Comparison of ENCODE assay signal across 7 mouse cellular contexts in the genomic region with DNA sequence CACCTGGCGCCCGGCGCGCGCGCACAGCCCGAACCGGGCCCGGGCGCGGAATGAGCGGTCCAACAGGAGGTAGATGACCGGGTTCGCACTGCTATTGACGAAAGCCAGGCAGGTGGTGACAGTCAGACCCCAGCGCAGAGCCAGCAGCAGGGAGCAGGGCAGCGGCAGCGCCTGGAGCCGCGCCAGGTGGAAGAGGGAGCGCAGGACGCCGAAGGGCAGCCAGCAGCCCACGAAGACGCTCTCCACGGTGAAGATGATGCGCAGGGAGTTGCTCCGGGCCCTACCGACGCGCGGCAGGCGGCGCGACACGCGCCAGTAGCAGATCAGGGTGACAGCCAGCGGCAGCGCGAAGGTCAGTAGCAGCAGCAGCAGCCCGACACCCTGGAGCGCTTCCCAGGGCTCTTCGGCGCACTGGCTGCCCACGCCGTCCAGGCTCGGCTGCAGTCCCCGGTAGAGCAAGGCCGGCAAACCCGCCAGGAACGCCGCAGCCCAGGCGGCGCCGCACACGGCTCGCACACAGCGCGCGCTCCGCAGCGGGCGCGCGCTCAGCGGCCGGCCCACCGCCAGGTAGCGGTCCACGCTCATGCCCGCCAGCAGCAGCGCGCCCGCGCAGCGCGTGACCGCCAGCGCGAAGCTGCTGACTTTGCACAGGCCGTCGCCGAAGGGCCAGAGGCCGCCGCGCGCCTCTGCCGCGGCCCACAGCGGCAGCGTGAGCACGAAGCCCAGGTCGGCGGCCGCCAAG. TPM values are rescaled to one million over a fixed set of nuclear protein-coding genes. Genes with fewer than 3 reads are reported as not detected.
DNase-seq lines count a peak whose midpoint lies in the region; ATAC-seq lines count a peak whose summit lies in the region.

No protein-coding gene starts in this region.

- peak overlapping the region; percentile 62 for H3K4me3 ChIP-seq in intestine, embryonic 16.5 days (ENCODE audit: low read length)
- peak overlapping the region; percentile 51 for H3K4me3 ChIP-seq in midbrain, embryonic 14.5 days (replicated peaks; ENCODE audit: low read depth, low read length)
- peak overlapping the region; percentile 55 for H3K4me3 ChIP-seq in stomach, embryonic 15.5 days (replicated peaks)

- H3K36me3 ChIP-seq in intestine, embryonic 16.5 days (ENCODE audit: control insufficient read depth, insufficient read depth, low read length), result no peaks in the 10 kb centered on the region
- no peaks in the 10 kb centered on the region for H3K36me3 ChIP-seq in midbrain, embryonic 14.5 days (ENCODE audit: control insufficient read depth, insufficient read depth, low read length)
- H3K36me3 ChIP-seq in stomach, embryonic 15.5 days, result no peaks in the 10 kb centered on the region

- H3K27me3 ChIP-seq in intestine, embryonic 16.5 days (replicated peaks; ENCODE audit: control insufficient read depth, insufficient read depth, low read length), result peaks cover 42% of the 10 kb centered on the region
- peaks cover 62% of the 10 kb centered on the region for H3K27me3 ChIP-seq in midbrain, embryonic 14.5 days (ENCODE audit: control insufficient read depth, insufficient read depth, low read length)
- peaks cover 44% of the 10 kb centered on the region for H3K27me3 ChIP-seq in stomach, embryonic 15.5 days (replicated peaks)

- H3K27ac ChIP-seq in intestine, embryonic 16.5 days (ENCODE audit: low read length), result no peak overlapping the region
- peak overlapping the region; percentile 49 for H3K27ac ChIP-seq in midbrain, embryonic 14.5 days (replicated peaks; ENCODE audit: low read depth, low read length)
- no peak overlapping the region for H3K27ac ChIP-seq in stomach, embryonic 15.5 days

- peak overlapping the region; percentile 97 for H3K4me2 ChIP-seq in intestine, embryonic 16.5 days (ENCODE audit: low read depth, low read length)
- H3K4me2 ChIP-seq in midbrain, embryonic 14.5 days (ENCODE audit: low read length), result peak overlapping the region; percentile 86
- H3K4me2 ChIP-seq in stomach, embryonic 15.5 days, result peak overlapping the region; percentile 99

- under 1% methylated on average over 94 of the region's 95 CpGs for WGBS in intestine, embryonic 16.5 days
- WGBS in midbrain, embryonic 14.5 days, result 1% methylated on average over 95 of the region's 95 CpGs
- WGBS in stomach, embryonic 15.5 days, result under 1% methylated on average over 95 of the region's 95 CpGs

- peak; percentile 81 for ATAC-seq in intestine, embryonic 16.5 days
- peak; percentile 82 for ATAC-seq in midbrain, embryonic 14.5 days (ENCODE audit: low FRiP score, low TSS enrichment)
- peak; percentile 52 for ATAC-seq in stomach, embryonic 15.5 days (ENCODE audit: insufficient read depth, low FRiP score, low read depth)

- H3K9me3 ChIP-seq in intestine, embryonic 16.5 days (ENCODE audit: control insufficient read depth, low read length), result no peaks in the 10 kb centered on the region
- H3K9me3 ChIP-seq in midbrain, embryonic 14.5 days (ENCODE audit: control insufficient read depth, low read length), result no peaks in the 10 kb centered on the region
- H3K9me3 ChIP-seq in stomach, embryonic 15.5 days, result no peaks in the 10 kb centered on the region

- H3K9ac ChIP-seq in intestine, embryonic 16.5 days (ENCODE audit: low read depth, low read length), result peak overlapping the region; percentile 65
- peak overlapping the region; percentile 66 for H3K9ac ChIP-seq in midbrain, embryonic 14.5 days (replicated peaks; ENCODE audit: low read length)
- peak overlapping the region; percentile 2 for H3K9ac ChIP-seq in stomach, embryonic 15.5 days

- peak; percentile 66 to 69 for DNase-seq in adrenal gland, postnatal 36 days
- DNase-seq in embryo, embryonic 11.5 days (ENCODE audit: low read depth, low spot score), result peak; percentile 38
- DNase-seq in gastrocnemius, postnatal 4 days (ENCODE audit: low spot score in 2 of 2), result peak; percentile 26 to 57
- DNase-seq in left cerebral cortex, postnatal 4 days, result peak; percentile 70
- peak; percentile 90 for DNase-seq in midbrain, embryonic 14.5 days

- H3K4me1 ChIP-seq in intestine, embryonic 16.5 days (ENCODE audit: control insufficient read depth, insufficient read depth, low read length), result peaks cover 11% of the 10 kb centered on the region
- peaks cover 7% of the 10 kb centered on the region for H3K4me1 ChIP-seq in midbrain, embryonic 14.5 days (ENCODE audit: control insufficient read depth, insufficient read depth, low read length)
- H3K4me1 ChIP-seq in stomach, embryonic 15.5 days, result peaks cover 14% of the 10 kb centered on the region

- intact Hi-C loops in left cerebral cortex, postnatal 4 days (cut with DNase I), result loop anchor here (10.0 kb wide), 1 partner anchor 85 kb away; no protein-coding TSS in a partner anchor

RNA-seq across cellular contexts. Expression of gene Gpr25, which starts 0.6 kb away (rescaled TPM):
- not detected for total RNA-seq in adrenal gland, postnatal 36 days (2021)
- total RNA-seq in gastrocnemius, postnatal 4 days (2021), result not detected
- polyA plus RNA-seq in intestine, embryonic 16.5 days (2015; fragmentation: Nextera tagmentation; extraction: Ambion mirVana), result not detected in 2 replicates
- 10 to 100 TPM; 10.2 to 11.5 TPM for total RNA-seq in left cerebral cortex, postnatal 4 days (2021)
- polyA plus RNA-seq in midbrain, embryonic 14.5 days (2014; fragmentation: Nextera tagmentation; extraction: Ambion mirVana), result 1.4 TPM in 1 of 2 replicates, not detected in the other
- polyA plus RNA-seq in stomach, embryonic 15.5 days (2015; fragmentation: Nextera tagmentation; extraction: Ambion mirVana), result not detected in 2 replicates

RNA-seq across cellular contexts. Expression of gene Inava, which starts 26.0 kb away (rescaled TPM):
- total RNA-seq in adrenal gland, postnatal 36 days (2021), result not detected
- total RNA-seq in gastrocnemius, postnatal 4 days (2021), result under 1 TPM; 0.22 to 0.29 TPM
- polyA plus RNA-seq in intestine, embryonic 16.5 days (2015; fragmentation: Nextera tagmentation; extraction: Ambion mirVana), result 32.6 and 33.4 TPM in 2 replicates
- 1 to 10 TPM; 4.8 to 5.9 TPM for total RNA-seq in left cerebral cortex, postnatal 4 days (2021)
- 1.6 and 2.6 TPM in 2 replicates for polyA plus RNA-seq in midbrain, embryonic 14.5 days (2014; fragmentation: Nextera tagmentation; extraction: Ambion mirVana)
- polyA plus RNA-seq in stomach, embryonic 15.5 days (2015; fragmentation: Nextera tagmentation; extraction: Ambion mirVana), result 30.8 and 33.1 TPM in 2 replicates

RNA-seq across cellular contexts. Expression of gene Mroh3, which starts 47.4 kb away (rescaled TPM):
- not detected for total RNA-seq in adrenal gland, postnatal 36 days (2021)
- total RNA-seq in gastrocnemius, postnatal 4 days (2021), result not detected
- 0.28 and 0.56 TPM in 2 replicates for polyA plus RNA-seq in intestine, embryonic 16.5 days (2015; fragmentation: Nextera tagmentation; extraction: Ambion mirVana)
- 1 to 10 TPM; 1.0 to 1.2 TPM for total RNA-seq in left cerebral cortex, postnatal 4 days (2021)
- 0.34 and 0.59 TPM in 2 replicates for polyA plus RNA-seq in midbrain, embryonic 14.5 days (2014; fragmentation: Nextera tagmentation; extraction: Ambion mirVana)
- polyA plus RNA-seq in stomach, embryonic 15.5 days (2015; fragmentation: Nextera tagmentation; extraction: Ambion mirVana), result 0.66 and 0.73 TPM in 2 replicates

Comparison
In these comparisons a context has a peak if more than half of its experiments do, and no peak if none do; other contexts are left out.
1. DNase-seq: peak in every context shown above with its lines; median percentile 90 in midbrain, embryonic 14.5 days; 70 in left cerebral cortex, postnatal 4 days; 68 in adrenal gland, postnatal 36 days; 42 in gastrocnemius, postnatal 4 days; 38 in embryo, embryonic 11.5 days.
2. H3K9ac ChIP-seq: peak in every context shown above with its lines; median percentile 66 in midbrain, embryonic 14.5 days; 65 in intestine, embryonic 16.5 days; 2 in stomach, embryonic 15.5 days.
3. RNA of gene Gpr25, which starts 0.6 kb away (total RNA-seq): 10.2 to 11.5 TPM in left cerebral cortex, postnatal 4 days; not detected in adrenal gland, postnatal 36 days and not detected in gastrocnemius, postnatal 4 days; every median in the first group is over 10 times any median in the second.
4. RNA of gene Inava, which starts 26.0 kb away (total RNA-seq): 4.8 to 5.9 TPM in left cerebral cortex, postnatal 4 days; 0.22 to 0.29 TPM in gastrocnemius, postnatal 4 days and not detected in adrenal gland, postnatal 36 days; every median in the first group is over 4 times any median in the second.
5. Peak in every context shown above with its lines, with median percentiles within 50 percentile points of each other: ATAC-seq, H3K4me2 ChIP-seq and H3K4me3 ChIP-seq.